Comparison of ENCODE assay signal across 9 mouse cellular contexts in the genomic region with DNA sequence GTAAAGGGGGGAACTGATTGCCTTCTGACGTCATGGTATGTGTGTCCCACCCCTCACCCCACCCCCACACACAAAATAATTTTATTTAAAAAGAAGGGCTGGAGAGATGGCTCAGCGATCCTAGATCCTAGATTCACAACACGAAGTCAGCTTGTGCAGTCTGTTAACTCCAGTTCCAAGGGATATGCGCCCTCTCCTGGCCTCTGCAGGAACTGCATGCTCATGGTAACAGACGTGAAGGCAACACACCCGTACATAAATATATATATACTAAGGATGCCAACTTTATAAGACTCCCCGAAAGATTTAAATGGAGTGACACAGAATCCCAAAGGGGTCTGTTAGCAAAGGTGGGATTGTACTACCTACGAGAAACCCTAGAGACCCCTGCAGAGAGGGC. TPM values are rescaled to one million over a fixed set of nuclear protein-coding genes. Genes with fewer than 3 reads are reported as not detected.
A peak's percentile ranks its signal among the peaks of the same experiment; 100 is the strongest.
DNase-seq lines count a peak whose midpoint lies in the region; ATAC-seq and TF ChIP-seq lines count a peak whose summit lies in the region.
"Had no signal": no experiment of that assay in that cellular context is flagged by ENCODE, and none has a peak within 500 bp of the region (broad histone marks: within the 10 kb centered on the region; RNA-seq: fewer than 3 reads in every experiment).

No protein-coding gene starts in this region.

- H3K9me3 ChIP-seq in intestine, postnatal 0 days (ENCODE audit: control insufficient read depth): no peaks in the 10 kb centered on the region
- H3K9me3 ChIP-seq in intestine, embryonic 15.5 days: no peaks in the 10 kb centered on the region
- no peaks in the 10 kb centered on the region for H3K9me3 ChIP-seq in liver, embryonic 13.5 days (replicated peaks)
- H3K9me3 ChIP-seq: neural tube, embryonic 13.5 days had no signal

- H3K36me3 ChIP-seq in intestine, postnatal 0 days (ENCODE audit: control insufficient read depth, insufficient read depth): peaks cover under 1% of the 10 kb centered on the region; the same call in 1 of the 2 replicates
- H3K36me3 ChIP-seq in intestine, embryonic 15.5 days: no peaks in the 10 kb centered on the region
- H3K36me3 ChIP-seq in liver, embryonic 13.5 days: no peaks in the 10 kb centered on the region
- H3K36me3 ChIP-seq: neural tube, embryonic 13.5 days had no signal

- WGBS in intestine, postnatal 0 days: 22% methylated on average over 8 of the region's 8 CpGs
- WGBS in intestine, embryonic 15.5 days: 27% methylated on average over 8 of the region's 8 CpGs
- 17% methylated on average over 8 of the region's 8 CpGs for WGBS in liver, embryonic 13.5 days (ENCODE audit: insufficient replicate concordance)

- H3K4me3 ChIP-seq in intestine, postnatal 0 days (ENCODE audit: low read depth, low read length): no peak overlapping the region
- no peak overlapping the region for H3K4me3 ChIP-seq in intestine, embryonic 15.5 days (replicated peaks)
- no peak overlapping the region for H3K4me3 ChIP-seq in liver, embryonic 13.5 days (replicated peaks)
- H3K4me3 ChIP-seq: neural tube, embryonic 13.5 days had no signal

- no peak for ATAC-seq in intestine, postnatal 0 days
- ATAC-seq in intestine, embryonic 15.5 days: no peak
- ATAC-seq in liver, embryonic 13.5 days (ENCODE audit: low read depth): no peak

- H3K27ac ChIP-seq in intestine, postnatal 0 days (ENCODE audit: low read depth, low read length): no peak overlapping the region
- H3K27ac ChIP-seq in intestine, embryonic 15.5 days: no peak overlapping the region
- no peak overlapping the region for H3K27ac ChIP-seq in liver, embryonic 13.5 days
- H3K27ac ChIP-seq: neural tube, embryonic 13.5 days had no signal

- peak; percentile 62 for DNase-seq in Muller cell, postnatal 12 days (ENCODE audit: inconsistent ontology term)
- peak; percentile 90 to 93 for DNase-seq in cerebellum, postnatal 10 days
- peak; percentile 70 for DNase-seq in hindlimb bud, embryonic 11.5 days (ENCODE audit: extremely low spot score, low read depth, low spot score)
- DNase-seq in liver, embryonic 13.5 days: peak; percentile 68
- peak; percentile 81 for DNase-seq in retina, postnatal 7 days (ENCODE audit: low read depth, low spot score)
- peak; percentile 58 to 60 for DNase-seq in urinary bladder, postnatal 36 days (ENCODE audit: low spot score in 2 of 2)

- H3K9ac ChIP-seq in intestine, postnatal 0 days (ENCODE audit: low read depth, low read length): no peak overlapping the region
- no peak overlapping the region for H3K9ac ChIP-seq in intestine, embryonic 15.5 days
- H3K9ac ChIP-seq in liver, embryonic 13.5 days: no peak overlapping the region
- H3K9ac ChIP-seq: neural tube, embryonic 13.5 days had no signal

- no peaks in the 10 kb centered on the region for H3K27me3 ChIP-seq in intestine, postnatal 0 days (replicated peaks; ENCODE audit: control insufficient read depth, insufficient read depth, low read length)
- no peaks in the 10 kb centered on the region for H3K27me3 ChIP-seq in intestine, embryonic 15.5 days (replicated peaks)
- no peaks in the 10 kb centered on the region for H3K27me3 ChIP-seq in liver, embryonic 13.5 days
- H3K27me3 ChIP-seq: neural tube, embryonic 13.5 days had no signal

- TF ChIP-seq CTCF in intestine, postnatal 0 days (IDR thresholded peaks at IDR 0.05; ENCODE audit: low read depth): peak; percentile 89

- H3K4me1 ChIP-seq in intestine, postnatal 0 days (replicated peaks; ENCODE audit: control insufficient read depth, insufficient read depth, low read length): no peaks in the 10 kb centered on the region
- H3K4me1 ChIP-seq in intestine, embryonic 15.5 days (replicated peaks): no peaks in the 10 kb centered on the region
- peaks cover 35% of the 10 kb centered on the region for H3K4me1 ChIP-seq in liver, embryonic 13.5 days (replicated peaks)
- H3K4me1 ChIP-seq: neural tube, embryonic 13.5 days had no signal

- H3K4me2 ChIP-seq in intestine, postnatal 0 days (replicated peaks; ENCODE audit: low read depth): no peak overlapping the region
- no peak overlapping the region for H3K4me2 ChIP-seq in intestine, embryonic 15.5 days (replicated peaks)
- H3K4me2 ChIP-seq in liver, embryonic 13.5 days: no peak overlapping the region
- H3K4me2 ChIP-seq: neural tube, embryonic 13.5 days had no signal

RNA-seq across cellular contexts. Expression of a gene that starts 39.4 kb away (rescaled TPM):
- polyA plus RNA-seq in intestine, postnatal 0 days (2015; fragmentation: Nextera tagmentation; extraction: Ambion mirVana): 0.70 and 1.0 TPM in 2 replicates
- 0.92 and 1.0 TPM in 2 replicates for polyA plus RNA-seq in intestine, embryonic 15.5 days (2015; fragmentation: Nextera tagmentation; extraction: Ambion mirVana)
- 0.17 and 0.23 TPM in 2 replicates for polyA plus RNA-seq in liver, embryonic 13.5 days (2015; fragmentation: Nextera tagmentation; extraction: Ambion mirVana)

RNA-seq across cellular contexts. Expression of a gene that starts 51.0 kb away (rescaled TPM):
- polyA plus RNA-seq in intestine, postnatal 0 days (2015; fragmentation: Nextera tagmentation; extraction: Ambion mirVana): 2.3 and 3.2 TPM in 2 replicates
- polyA plus RNA-seq in intestine, embryonic 15.5 days (2015; fragmentation: Nextera tagmentation; extraction: Ambion mirVana): 5.1 and 6.2 TPM in 2 replicates
- polyA plus RNA-seq in liver, embryonic 13.5 days (2015; fragmentation: Nextera tagmentation; extraction: Ambion mirVana): 0.58 and 0.61 TPM in 2 replicates
